Mouse (Mus musculus) heart, postnatal 25 days (tissue): ENCODE data around the gene Iqcf1. TPM values are rescaled to one million over a fixed set of nuclear protein-coding genes. Genes with fewer than 3 reads are reported as not detected.

Source experiments
- DNase-seq: peaks from one replicate; pipeline ENCODE4 v3.0.0; 2022; ENCODE audit warnings: low spot score
- intact Hi-C: fragments of 180-260 bp; cut with DNase I; formaldehyde crosslinking; loops from one replicate; pipeline ENCODE4 v1.15.1; 2025
- total RNA-seq, 2 experiments: library from RNA; stranded (reverse); gene quantifications; 2 replicates each; pipeline ENCODE4 v1.2.3; 2021

The Iqcf1 gene
- not detected for total RNA-seq

GRCm38 (mm10) chr9:106499667-106500066 is at the start of gene Iqcf1:
Iqcf1 (plus strand) TSS chr9:106499967.
- intact Hi-C loops = no loop called here
- DNase-seq = no peak

- no peak for DNase-seq
- intact Hi-C loops = no loop called here
Measured at GRCm38 (mm10) chr9:106450661-106451060, 49.1 kb upstream of the Iqcf1 start.

GRCm38 (mm10) chr9:106451298-106451697 is 48.5 kb upstream of the Iqcf1 start:
- no peak for DNase-seq
- intact Hi-C loops = no loop called here

GRCm38 (mm10) chr9:106451899-106452298 is 47.9 kb upstream of the Iqcf1 start:
- intact Hi-C loops = no loop called here
- no peak for DNase-seq

- intact Hi-C loops = no loop called here
- no peak for DNase-seq
Measured at GRCm38 (mm10) chr9:106452351-106452750, 47.4 kb upstream of the Iqcf1 start.

GRCm38 (mm10) chr9:106452821-106453220 is 46.9 kb upstream of the Iqcf1 start:
- no peak for DNase-seq
- intact Hi-C loops = no loop called here

- intact Hi-C loops = no loop called here
- no peak for DNase-seq
Measured at GRCm38 (mm10) chr9:106453271-106454070, 46.3 kb upstream of the Iqcf1 start, which contains the start of gene Pcbp4. Pcbp4 (plus strand) TSS chr9:106453291.

GRCm38 (mm10) chr9:106454071-106454761 is 45.6 kb upstream of the Iqcf1 start:
- intact Hi-C loops = no loop called here
- no peak for DNase-seq

- intact Hi-C loops = no loop called here
- DNase-seq = no peak
Measured at GRCm38 (mm10) chr9:106454888-106455681, 44.7 kb upstream of the Iqcf1 start.

GRCm38 (mm10) chr9:106456325-106457162 is 43.2 kb upstream of the Iqcf1 start:
- DNase-seq = no peak
- intact Hi-C loops = no loop called here

- no peak for DNase-seq
- intact Hi-C loops = no loop called here
Measured at GRCm38 (mm10) chr9:106457163-106457559, 42.6 kb upstream of the Iqcf1 start.

GRCm38 (mm10) chr9:106457920-106458319 is 41.8 kb upstream of the Iqcf1 start:
- intact Hi-C loops = loop anchor here (2.0 kb wide), 1 partner anchor 15 kb away; no protein-coding TSS in a partner anchor
- no peak for DNase-seq

GRCm38 (mm10) chr9:106459946-106460345 is 39.8 kb upstream of the Iqcf1 start:
- intact Hi-C loops = loop anchor here (2.0 kb wide), 1 partner anchor 13 kb away; no protein-coding TSS in a partner anchor
- no peak for DNase-seq

- intact Hi-C loops = no loop called here
- no peak for DNase-seq
Measured at GRCm38 (mm10) chr9:106460401-106461025, 39.3 kb upstream of the Iqcf1 start.

GRCm38 (mm10) chr9:106461026-106461415 is 38.7 kb upstream of the Iqcf1 start:
- DNase-seq = no peak
- intact Hi-C loops = no loop called here

GRCm38 (mm10) chr9:106461641-106462429 is 37.9 kb upstream of the Iqcf1 start:
- no peak for DNase-seq
- intact Hi-C loops = no loop called here

GRCm38 (mm10) chr9:106462430-106462800 is 37.4 kb upstream of the Iqcf1 start:
- DNase-seq = no peak
- intact Hi-C loops = no loop called here
